Mouse (Mus musculus) lung, embryonic 14.5 days (tissue): Measurements from ENCODE around the gene Nlrp1b. TPM values are rescaled to one million over a fixed set of nuclear protein-coding genes. Genes with fewer than 3 reads are reported as not detected.

Source experiments
- ATAC-seq: fragments of 200-750 bp; cut with Nextera tagmentation; 2 replicates; pipeline ENCODE4 v1.8.0; 2017; ENCODE audit warnings: mild to moderate bottlenecking, moderate TSS enrichment, moderate library complexity; ENCODE audit not compliant: insufficient read depth
- DNase-seq: peaks from one replicate; pipeline ENCODE4 v3.0.0-alpha.2; 2015
- H3K27ac ChIP-seq: fragments of 300-500 bp; sonication (generic); 2 replicates; pipeline ENCODE4 v1.5.1; 2014; ENCODE audit warnings: low read depth, mild to moderate bottlenecking, moderate library complexity
- H3K27me3 ChIP-seq: fragments of 300-500 bp; sonication (generic); 2 replicates; pipeline ENCODE4 v1.6.1; 2014; ENCODE audit warnings: low read length, control low read depth; ENCODE audit not compliant: insufficient read depth
- H3K36me3 ChIP-seq: fragments of 300-500 bp; sonication (generic); 2 replicates; pipeline ENCODE4 v1.6.1; 2014; ENCODE audit warnings: control low read depth; ENCODE audit not compliant: insufficient read depth
- H3K4me1 ChIP-seq: fragments of 300-500 bp; sonication (generic); 2 replicates; pipeline ENCODE4 v1.6.1; 2014; ENCODE audit warnings: antibody characterized with exemption, control low read depth; ENCODE audit not compliant: insufficient read depth
- H3K4me2 ChIP-seq: fragments of 300-500 bp; sonication (generic); 2 replicates; pipeline ENCODE4 v1.6.1; 2014; ENCODE audit warnings: mild to moderate bottlenecking
- H3K4me3 ChIP-seq: fragments of 300-500 bp; sonication (generic); 2 replicates; pipeline ENCODE4 v1.5.1; 2014; ENCODE audit warnings: low read depth, low read length
- H3K9ac ChIP-seq: fragments of 300-500 bp; sonication (generic); 2 replicates; pipeline ENCODE4 v1.6.1; 2014
- H3K9me3 ChIP-seq: fragments of 300-500 bp; sonication (generic); 2 replicates; pipeline ENCODE4 v1.6.1; 2016; ENCODE audit warnings: low read depth, low read length, control low read depth
- CTCF ChIP-seq: IDR thresholded peaks from 2 replicates; pipeline ENCODE4 v1.5.1; 2016; ENCODE audit warnings: antibody characterized with exemption, low read depth
- WGBS: fragments of 180-500 bp; shearing (Covaris S2); extraction: QIAGEN DNeasy Blood & Tissue Kit; methylation state at CpG from one replicate; pipeline ENCODE4 v1.1.7; 2014; 5-methylcytosine and 5-hydroxymethylcytosine counted together
- polyA plus RNA-seq: library from polyadenylated mRNA; unstranded; fragments of >200 nt; fragmentation: Nextera tagmentation; extraction: Ambion mirVana; gene quantifications from 2 replicates; pipeline ENCODE4 v1.2.1, GENCODE M21; 2014

Nlrp1b gene
- 0.05 TPM in 2 replicates for polyA plus RNA-seq

DNA sequence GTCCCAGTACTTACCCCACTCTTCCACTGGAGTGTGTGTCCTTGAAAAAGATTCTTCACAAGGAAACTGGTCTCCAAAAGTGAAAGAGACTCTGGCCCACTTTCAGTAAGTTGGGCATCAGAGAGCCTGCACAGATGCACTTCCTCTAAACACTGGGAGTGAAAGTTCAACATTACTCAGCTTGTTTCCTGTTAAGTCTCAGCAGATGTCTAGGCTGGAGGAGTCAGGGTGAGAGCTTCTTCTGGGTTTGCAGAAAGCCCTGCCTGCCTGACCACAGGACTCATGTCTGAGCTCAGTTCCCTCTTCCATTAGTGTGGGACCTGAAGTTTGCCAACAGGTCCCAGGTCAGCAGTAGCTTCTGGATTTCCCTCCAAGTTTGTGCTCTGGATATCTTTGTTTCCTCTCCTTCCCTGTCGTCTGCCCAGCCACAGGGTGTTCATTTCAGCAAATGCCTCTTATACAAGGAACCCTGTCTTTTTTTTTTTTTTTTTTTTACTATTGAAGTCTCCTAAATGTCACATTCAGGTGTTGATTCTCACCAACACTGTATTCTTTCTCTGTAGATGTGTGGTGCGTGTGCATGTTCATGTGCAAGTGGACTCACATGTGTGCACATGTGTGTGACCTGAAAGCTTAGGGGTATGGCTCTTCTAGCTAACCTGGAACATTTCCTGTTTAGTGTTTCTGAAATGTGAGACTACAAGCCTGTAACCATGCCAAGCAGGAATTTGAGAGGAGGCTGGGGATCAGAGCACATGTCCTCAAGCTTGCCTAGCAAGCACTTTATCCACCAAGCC lies at the start of gene Nlrp1b:
Nlrp1b (minus strand) TSS at position 50 of the 797 bp plus-strand sequence.
- ATAC-seq (no peak), DNase-seq (peak; percentile 28)
- no peaks in the 10 kb centered on the region for H3K27me3 ChIP-seq
- 54% methylated on average over 2 of the region's 2 CpGs for WGBS
- no peak for TF ChIP-seq CTCF
- no peaks in the 10 kb centered on the region for H3K4me1 ChIP-seq
- no peak within 1 kb of the TSS for H3K27ac ChIP-seq
- no peaks in the 10 kb centered on the region for H3K36me3 ChIP-seq
- no peak within 1 kb of the TSS for H3K9ac ChIP-seq
- no peaks in the 10 kb centered on the region for H3K9me3 ChIP-seq
- no peak within 1 kb of the TSS for H3K4me3 ChIP-seq
- no peak within 1 kb of the TSS for H3K4me2 ChIP-seq

DNA sequence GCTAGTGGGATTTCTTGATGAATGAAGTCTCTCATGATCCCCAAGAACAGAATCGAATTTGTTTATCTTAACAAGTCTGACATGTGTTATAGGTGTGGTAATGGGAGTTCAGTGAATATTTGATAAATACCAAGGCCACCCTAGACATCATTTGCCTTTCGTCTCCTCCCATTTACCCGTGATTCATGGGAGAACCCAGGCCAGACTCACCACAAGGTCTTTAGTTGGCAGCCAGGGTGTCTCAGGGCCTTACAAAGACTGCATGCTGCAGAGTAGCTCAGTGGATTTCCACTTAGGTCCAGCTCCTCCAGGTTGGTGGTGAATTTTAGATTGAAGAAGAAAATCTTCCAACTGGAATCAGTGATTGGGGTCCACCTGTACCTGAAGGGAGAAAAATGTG lies 30.5 kb upstream of the Nlrp1b start:
- Histone ChIP-seq H3K9me3 (no peaks in the 10 kb centered on the region), H3K4me2 (no peak overlapping the region), H3K9ac (no peak overlapping the region), H3K27me3 (no peaks in the 10 kb centered on the region), H3K4me3 (no peak overlapping the region), H3K27ac (no peak overlapping the region), H3K4me1 (no peaks in the 10 kb centered on the region), H3K36me3 (no peaks in the 10 kb centered on the region)
- no peak for DNase-seq
- ATAC-seq: no peak
- WGBS: 42% methylated on average over 3 of the region's 3 CpGs
- TF ChIP-seq CTCF: no peak

DNA sequence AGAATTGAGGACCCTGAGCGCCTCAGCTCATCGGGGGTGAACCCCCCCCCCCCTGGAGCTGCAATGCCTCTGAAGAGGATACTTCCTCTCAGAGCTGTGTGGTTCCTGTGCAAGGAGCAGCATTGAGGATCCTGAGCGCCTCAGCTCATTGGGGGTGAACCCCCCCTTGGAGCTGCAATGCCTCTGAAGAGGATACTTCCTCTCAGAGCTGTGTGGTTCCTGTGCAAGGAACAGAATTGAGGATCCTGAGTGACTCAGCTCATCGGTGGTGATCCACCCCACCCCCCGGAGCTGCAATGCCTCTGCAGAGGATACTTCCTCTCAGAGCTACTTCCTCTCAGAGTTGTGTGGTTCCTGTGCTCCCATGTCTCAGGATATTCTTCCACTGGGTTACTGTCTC lies 20.8 kb upstream of the Nlrp1b start:
- Histone ChIP-seq H3K27ac (no peak overlapping the region), H3K27me3 (no peaks in the 10 kb centered on the region), H3K36me3 (no peaks in the 10 kb centered on the region), H3K9ac (no peak overlapping the region), H3K9me3 (no peaks in the 10 kb centered on the region), H3K4me2 (no peak overlapping the region), H3K4me3 (no peak overlapping the region), H3K4me1 (no peaks in the 10 kb centered on the region)
- ATAC-seq: no peak
- DNase-seq: peak; percentile 9
- TF ChIP-seq CTCF: no peak
- WGBS: 75% methylated on average over 5 of the region's 5 CpGs

DNA sequence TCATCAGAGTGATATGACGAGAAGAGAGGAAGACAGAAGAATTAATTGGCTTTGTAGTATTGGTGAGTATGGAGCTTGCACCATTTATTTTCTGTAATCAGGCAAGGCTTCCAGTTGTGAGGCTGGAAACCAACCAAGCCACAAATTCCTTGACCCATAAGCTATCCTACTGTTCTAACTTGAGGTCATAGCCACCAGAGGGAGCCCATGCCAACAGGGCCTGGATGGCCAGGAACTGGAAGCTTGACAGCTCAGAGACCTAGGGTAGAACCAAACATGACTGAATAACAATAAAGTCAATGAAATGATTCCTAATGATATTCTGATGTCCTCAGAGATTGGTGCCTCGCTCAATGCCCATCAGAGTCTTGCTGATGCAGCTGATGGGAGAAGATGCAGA lies 5.9 kb downstream of the Nlrp1b start:
- H3K4me3 ChIP-seq: no peak overlapping the region
- ATAC-seq (no peak), DNase-seq (no peak)
- no peak overlapping the region for H3K9ac ChIP-seq
- no peaks in the 10 kb centered on the region for H3K4me1 ChIP-seq
- no peaks in the 10 kb centered on the region for H3K9me3 ChIP-seq
- H3K4me2 ChIP-seq: no peak overlapping the region
- 68% methylated on average over 2 of the region's 2 CpGs for WGBS
- H3K27me3 ChIP-seq: no peaks in the 10 kb centered on the region
- no peaks in the 10 kb centered on the region for H3K36me3 ChIP-seq
- 0 out of 2 replicates have a peak, but pooled peaks have one; percentile 19 for TF ChIP-seq CTCF
- no peak overlapping the region for H3K27ac ChIP-seq

DNA sequence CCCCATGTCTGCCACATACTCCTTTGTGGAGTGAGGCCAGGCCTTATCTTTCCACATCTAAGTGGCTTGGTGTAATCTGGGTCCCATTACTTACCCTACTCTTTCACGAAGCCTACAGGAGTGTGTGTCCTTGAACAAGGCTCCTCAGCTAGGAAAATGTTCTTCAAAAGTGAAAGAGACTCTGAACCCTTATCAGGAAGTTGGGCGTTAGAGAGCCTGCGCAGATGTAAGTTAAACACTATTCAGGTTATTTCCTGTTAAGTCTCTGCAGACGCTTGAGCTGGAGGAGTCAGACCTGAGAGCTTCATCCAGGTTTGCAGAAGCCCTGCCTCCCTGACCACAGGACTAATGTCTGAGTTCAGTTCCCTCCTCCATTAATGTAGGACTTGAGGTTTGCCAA lies 27.8 kb downstream of the Nlrp1b start:
- Histone ChIP-seq H3K4me1 (no peaks in the 10 kb centered on the region), H3K27me3 (no peaks in the 10 kb centered on the region), H3K36me3 (no peaks in the 10 kb centered on the region), H3K9ac (no peak overlapping the region), H3K27ac (no peak overlapping the region), H3K4me2 (no peak overlapping the region), H3K4me3 (no peak overlapping the region), H3K9me3 (no peaks in the 10 kb centered on the region)
- ATAC-seq (no peak), DNase-seq (no peak)
- 52% methylated on average over 4 of the region's 4 CpGs for WGBS
- no peak for TF ChIP-seq CTCF

DNA sequence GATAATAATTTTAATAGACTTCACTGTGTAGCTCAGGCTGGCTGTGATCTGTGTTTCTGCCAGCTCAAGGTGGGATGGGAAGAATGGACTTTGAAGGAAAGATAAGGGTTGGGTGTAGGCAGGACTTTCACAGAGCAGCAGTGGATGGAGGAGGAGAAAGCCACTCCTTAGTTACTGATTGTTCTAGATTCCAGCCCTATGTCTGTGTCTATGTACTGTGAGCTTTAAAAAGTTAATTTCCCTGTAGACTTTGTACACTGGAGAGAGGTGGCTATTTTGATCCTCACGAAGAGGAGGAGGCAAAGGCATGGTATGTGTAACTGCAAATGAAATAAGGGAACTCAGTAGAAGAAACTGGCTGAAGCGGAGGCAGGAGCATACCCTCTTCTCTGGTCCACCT lies 31.2 kb downstream of the Nlrp1b start:
- Histone ChIP-seq H3K4me1 (no peaks in the 10 kb centered on the region), H3K4me2 (no peak overlapping the region), H3K9ac (no peak overlapping the region), H3K9me3 (no peaks in the 10 kb centered on the region), H3K36me3 (no peaks in the 10 kb centered on the region), H3K27ac (no peak overlapping the region), H3K4me3 (no peak overlapping the region), H3K27me3 (no peaks in the 10 kb centered on the region)
- no peak for TF ChIP-seq CTCF
- 81% methylated on average over 2 of the region's 2 CpGs for WGBS
- no peak for ATAC-seq
- no peak for DNase-seq

DNA sequence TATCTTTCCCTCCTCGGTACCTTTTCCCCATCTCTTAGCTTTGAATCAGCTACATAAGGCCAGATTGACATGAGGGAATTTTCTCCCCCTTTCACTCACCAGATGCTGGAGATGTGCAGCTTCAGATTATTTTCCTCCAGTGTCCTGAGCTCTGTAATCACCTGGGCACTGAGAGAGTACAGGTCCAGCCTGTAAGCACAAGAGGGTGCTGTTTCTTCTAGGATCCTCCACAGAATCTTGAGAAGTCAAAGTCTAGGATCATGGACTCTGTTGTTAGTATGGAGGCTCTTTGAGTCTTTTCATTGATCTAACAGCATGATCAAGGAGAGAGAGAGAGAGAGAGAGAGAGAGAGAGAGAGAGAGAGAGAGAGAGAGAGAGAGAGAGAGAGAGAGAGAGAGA lies 60.9 kb downstream of the Nlrp1b start:
- Histone ChIP-seq H3K4me1 (no peaks in the 10 kb centered on the region), H3K4me2 (no peak overlapping the region), H3K4me3 (no peak overlapping the region), H3K36me3 (no peaks in the 10 kb centered on the region), H3K27ac (no peak overlapping the region), H3K27me3 (no peaks in the 10 kb centered on the region), H3K9me3 (no peaks in the 10 kb centered on the region), H3K9ac (no peak overlapping the region)
- 63% methylated on average over 1 of the region's 1 CpGs for WGBS
- no peak for TF ChIP-seq CTCF
- ATAC-seq (no peak), DNase-seq (no peak)

DNA sequence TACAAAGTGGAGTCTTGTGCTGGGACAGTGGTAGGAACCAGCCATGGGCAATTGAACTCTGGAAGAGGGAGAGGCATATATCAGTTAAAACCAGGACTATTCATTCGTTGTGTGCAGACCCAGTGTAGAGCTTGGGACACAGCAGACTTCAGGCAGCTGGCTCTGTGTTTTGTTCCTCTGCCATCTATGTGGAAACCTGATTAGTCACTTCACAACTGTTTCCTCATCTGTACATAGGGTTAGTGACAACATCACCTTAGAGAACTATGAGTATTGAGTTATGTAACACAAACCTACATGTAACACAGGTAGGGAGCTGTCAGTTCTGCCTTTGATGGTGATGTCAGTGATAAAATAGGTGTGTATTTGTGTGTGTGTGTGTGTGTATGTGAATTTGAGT lies 66.4 kb downstream of the Nlrp1b start:
- no peaks in the 10 kb centered on the region for H3K27me3 ChIP-seq
- no peak overlapping the region for H3K4me2 ChIP-seq
- H3K36me3 ChIP-seq: no peaks in the 10 kb centered on the region
- WGBS: 49% methylated on average over 1 of the region's 1 CpGs
- DNase-seq: no peak
- no peak overlapping the region for H3K9ac ChIP-seq
- H3K9me3 ChIP-seq: no peaks in the 10 kb centered on the region
- H3K4me1 ChIP-seq: no peaks in the 10 kb centered on the region
- no peak for ATAC-seq
- TF ChIP-seq CTCF: no peak
- H3K27ac ChIP-seq: no peak overlapping the region
- H3K4me3 ChIP-seq: no peak overlapping the region
